Mouse (Mus musculus) MEL (cell line): ENCODE results near the gene Gli1. TPM values are rescaled to one million over a fixed set of nuclear protein-coding genes. Genes with fewer than 3 reads are reported as not detected.

ENCODE experiments used
- DNase-seq: peaks from one replicate; pipeline ENCODE4 v3.0.0; 2011; ENCODE audit warnings: low read depth, low spot score
- H3K27ac ChIP-seq: 2 replicates; pipeline ENCODE4 v1.5.1; 2012; ENCODE audit warnings: low read depth, mild to moderate bottlenecking, control low read depth, low read length, moderate library complexity; ENCODE audit not compliant: control insufficient read depth
- H3K27me3 ChIP-seq, 2 experiments: fragments of 150-350 bp in 1 of 2; sonication (generic) in 1 of 2; 2 replicates each; pipeline ENCODE4 v1.6.1; 2012; ENCODE audit warnings: low read length in 2 of 2, mild to moderate bottlenecking in 2 of 2, improper control_type of control experiment in 1 of 2, moderate library complexity in 1 of 2; ENCODE audit not compliant: insufficient read depth in 2 of 2, control insufficient read depth in 1 of 2
- H3K36me3 ChIP-seq, 2 experiments: 2 replicates each; pipeline ENCODE4 v1.6.1; 2012 to 2014; ENCODE audit warnings: low read length in 2 of 2, improper control_type of control experiment in 1 of 2, inconsistent platforms in 1 of 2, mild to moderate bottlenecking in 1 of 2; ENCODE audit not compliant: insufficient read depth in 2 of 2, control insufficient read depth in 1 of 2
- H3K4me1 ChIP-seq, 2 experiments: fragments of 150-350 bp in 1 of 2; sonication (generic) in 1 of 2; 2 replicates each; pipeline ENCODE4 v1.6.1; 2012; ENCODE audit warnings: low read length in 2 of 2, improper control_type of control experiment in 1 of 2, mild to moderate bottlenecking in 1 of 2; ENCODE audit not compliant: insufficient read depth in 2 of 2, control insufficient read depth in 1 of 2
- H3K4me3 ChIP-seq, 2 experiments: fragments of 150-350 bp in 1 of 2; sonication (generic) in 1 of 2; 2 replicates each; pipeline ENCODE4 v1.5.1; 2012; ENCODE audit warnings: low read depth in 2 of 2, low read length in 2 of 2, mild to moderate bottlenecking in 2 of 2, moderate library complexity in 2 of 2, control low read depth in 1 of 2, improper control_type of control experiment in 1 of 2; ENCODE audit not compliant: control insufficient read depth in 1 of 2, insufficient read depth in 1 of 2
- H3K79me2 ChIP-seq: 2 replicates; pipeline ENCODE4 v1.6.1; 2012; ENCODE audit warnings: mild to moderate bottlenecking, low read length, moderate library complexity; ENCODE audit not compliant: control insufficient read depth, poor library complexity, insufficient read depth
- H3K9ac ChIP-seq: 2 replicates; pipeline ENCODE4 v1.6.1; 2012; ENCODE audit warnings: low read depth, mild to moderate bottlenecking, control low read depth, low read length, moderate library complexity; ENCODE audit not compliant: control insufficient read depth, poor library complexity, severe bottlenecking
- H3K9me3 ChIP-seq: fragments of 150-350 bp; sonication (generic); replicated peaks from 2 replicates; pipeline ENCODE4 v1.6.1; 2012; ENCODE audit warnings: mild to moderate bottlenecking, low read length, improper control_type of control experiment, moderate library complexity; ENCODE audit not compliant: insufficient read depth
- E2F4 ChIP-seq: IDR thresholded peaks from 2 replicates; pipeline ENCODE4 v1.6.1; 2011; ENCODE audit warnings: low read depth, low read length, improper control_type of control experiment, borderline replicate concordance
- ETS1 ChIP-seq: IDR thresholded peaks from 2 replicates; pipeline ENCODE4 v1.6.1; 2012; ENCODE audit warnings: low read depth, mild to moderate bottlenecking, inconsistent platforms, low read length, improper control_type of control experiment, moderate library complexity
- GABPA ChIP-seq: IDR thresholded peaks from 2 replicates; pipeline ENCODE4 v1.6.1; 2012; ENCODE audit warnings: low read depth, mild to moderate bottlenecking, inconsistent platforms, low read length, improper control_type of control experiment, moderate library complexity
- JUND ChIP-seq: IDR thresholded peaks from 2 replicates; pipeline ENCODE4 v1.6.1; 2011; ENCODE audit warnings: low read depth, mild to moderate bottlenecking, improper control_type of control experiment, low read length
- KAT2A ChIP-seq: conservative IDR thresholded peaks from 2 replicates; pipeline ENCODE4 v1.6.1; 2012; ENCODE audit warnings: low read depth, low read length, improper control_type of control experiment, inconsistent platforms
- MAFK ChIP-seq: IDR thresholded peaks from 2 replicates; pipeline ENCODE4 v1.6.1; 2011; ENCODE audit warnings: low read depth, mild to moderate bottlenecking, low read length, improper control_type of control experiment, borderline replicate concordance
- MAZ ChIP-seq: IDR thresholded peaks from 2 replicates; pipeline ENCODE4 v1.6.1; 2012; ENCODE audit warnings: low read depth, mild to moderate bottlenecking, inconsistent platforms, low read length, improper control_type of control experiment
- MEF2A ChIP-seq: IDR thresholded peaks from 2 replicates; pipeline ENCODE4 v1.6.1; 2014; ENCODE audit warnings: low read depth, mild to moderate bottlenecking, inconsistent platforms, low read length, improper control_type of control experiment; ENCODE audit not compliant: poor library complexity, insufficient replicate concordance, severe bottlenecking; ENCODE audit errors: extremely low read depth
- MXI1 ChIP-seq: IDR thresholded peaks from 2 replicates; pipeline ENCODE4 v1.6.1; 2011; ENCODE audit warnings: mild to moderate bottlenecking, low read depth, low read length, improper control_type of control experiment
- MYC ChIP-seq: IDR thresholded peaks from 2 replicates; pipeline ENCODE4 v1.6.1; 2011; ENCODE audit warnings: low read depth, mild to moderate bottlenecking, low read length, improper control_type of control experiment, moderate library complexity
- NELFE ChIP-seq: IDR thresholded peaks from 2 replicates; pipeline ENCODE4 v1.6.1; 2011; ENCODE audit warnings: low read depth, low read length, improper control_type of control experiment
- NRF1 ChIP-seq: IDR thresholded peaks from 2 replicates; pipeline ENCODE4 v1.6.1; 2014; ENCODE audit warnings: low read depth, mild to moderate bottlenecking, inconsistent platforms, low read length, improper control_type of control experiment, moderate library complexity; ENCODE audit not compliant: poor library complexity, insufficient read depth, severe bottlenecking
- RAD21 ChIP-seq: IDR thresholded peaks from 2 replicates; pipeline ENCODE4 v1.6.1; 2011; ENCODE audit warnings: mild to moderate bottlenecking, low read depth, low read length, improper control_type of control experiment
- RCOR1 ChIP-seq: IDR thresholded peaks from 2 replicates; pipeline ENCODE4 v1.6.1; 2012; ENCODE audit warnings: low read depth, mild to moderate bottlenecking, inconsistent platforms, low read length, improper control_type of control experiment
- SMC3 ChIP-seq: IDR thresholded peaks from 2 replicates; pipeline ENCODE4 v1.6.1; 2011; ENCODE audit warnings: low read depth, low read length, improper control_type of control experiment
- TCF12 ChIP-seq: IDR thresholded peaks from 2 replicates; pipeline ENCODE4 v1.6.1; 2014; ENCODE audit warnings: low read depth, mild to moderate bottlenecking, inconsistent platforms, low read length, improper control_type of control experiment, moderate library complexity
- UBTF ChIP-seq: IDR thresholded peaks from 2 replicates; pipeline ENCODE4 v1.6.1; 2012; ENCODE audit warnings: low read depth, mild to moderate bottlenecking, inconsistent platforms, low read length, improper control_type of control experiment, moderate library complexity, borderline replicate concordance; ENCODE audit not compliant: insufficient read depth
- USF1 ChIP-seq: IDR thresholded peaks from 2 replicates; pipeline ENCODE4 v1.6.1; 2014; ENCODE audit warnings: low read depth, mild to moderate bottlenecking, inconsistent platforms, low read length, improper control_type of control experiment, moderate library complexity
- USF2 ChIP-seq, 2 experiments: IDR thresholded peaks; 2 replicates each; pipeline ENCODE4 v1.6.1; 2011 to 2012; ENCODE audit warnings: improper control_type of control experiment in 2 of 2, low read length in 2 of 2, borderline replicate concordance in 1 of 2, inconsistent platforms in 1 of 2, low read depth in 1 of 2, mild to moderate bottlenecking in 1 of 2; ENCODE audit not compliant: insufficient read depth in 1 of 2
- ZC3H11A ChIP-seq: IDR thresholded peaks from 2 replicates; pipeline ENCODE4 v1.6.1; 2012; ENCODE audit warnings: low read depth, mild to moderate bottlenecking, inconsistent platforms, low read length, improper control_type of control experiment
- ZKSCAN1 ChIP-seq: IDR thresholded peaks from 2 replicates; pipeline ENCODE4 v1.6.1; 2012; ENCODE audit warnings: low read depth, mild to moderate bottlenecking, inconsistent platforms, low read length, improper control_type of control experiment, moderate library complexity
- ZMIZ1 ChIP-seq: IDR thresholded peaks from 2 replicates; pipeline ENCODE4 v1.6.1; 2012; ENCODE audit warnings: low read depth, mild to moderate bottlenecking, inconsistent platforms, low read length, improper control_type of control experiment, moderate library complexity
- ZNF384 ChIP-seq: IDR thresholded peaks from 2 replicates; pipeline ENCODE4 v1.6.1; 2012; ENCODE audit warnings: low read depth, mild to moderate bottlenecking, inconsistent platforms, low read length, improper control_type of control experiment
- polyA plus RNA-seq, 2 experiments: library from polyadenylated mRNA; stranded (reverse) in 1 of 2; unstranded in 1 of 2; fragments of >175 nt in 1 of 2; fragments of >200 nt in 1 of 2; gene quantifications; 2 replicates each; pipeline versions ENCODE4 v1.2.1 to v1.2.4; 2012; ENCODE audit warnings: low replicate concordance in 2 of 2, low read depth in 1 of 2; ENCODE audit not compliant: insufficient read length in 2 of 2, insufficient read depth in 1 of 2, missing spikeins in 1 of 2
- total RNA-seq: library from RNA; depleted of rRNA; stranded (reverse); fragments of 300-350 nt; gene quantifications from 2 replicates; pipeline ENCODE4 v1.2.3, GENCODE M21; 2012

The Gli1 gene
- total and polyA plus RNA-seq, 3 experiments: 1.3 to 8.0 TPM; not detected in 1

- peaks cover 0 to 14% of the 10 kb centered on the region in 2 experiments; a peak in 2 of 4 replicates for H3K4me1 ChIP-seq
- H3K27ac ChIP-seq: no peak overlapping the region
- H3K36me3 ChIP-seq: no peaks in the 10 kb centered on the region
- H3K4me3 ChIP-seq: no peak overlapping the region
- H3K9me3 ChIP-seq: no peaks in the 10 kb centered on the region
- H3K9ac ChIP-seq: no peak overlapping the region
- peaks cover 0 to 1% of the 10 kb centered on the region in 2 experiments; a peak in 2 of 4 replicates for H3K27me3 ChIP-seq
- no peak for TF ChIP-seq ZMIZ1
- TF ChIP-seq USF1: no peak
- no peak for TF ChIP-seq KAT2A
- TF ChIP-seq MXI1: no peak
- no peak for TF ChIP-seq MAZ
- TF ChIP-seq RCOR1: no peak
- no peak for TF ChIP-seq ZC3H11A
- no peaks in the 10 kb centered on the region for H3K79me2 ChIP-seq
- no peak for DNase-seq
Observed at GRCm38 (mm10) chr10:127351719-127352118, 9.9 kb upstream of the Gli1 start.

GRCm38 (mm10) chr10:127351285-127351595 is 9.5 kb upstream of the Gli1 start:
- peaks cover 0 to 1% of the 10 kb centered on the region in 2 experiments; a peak in 2 of 4 replicates for H3K27me3 ChIP-seq
- peaks cover 0 to 14% of the 10 kb centered on the region in 2 experiments; a peak in 2 of 4 replicates for H3K4me1 ChIP-seq
- H3K9me3 ChIP-seq: no peaks in the 10 kb centered on the region
- TF ChIP-seq MEF2A: no peak
- H3K9ac ChIP-seq: no peak overlapping the region
- no peak overlapping the region for H3K27ac ChIP-seq
- no peaks in the 10 kb centered on the region for H3K36me3 ChIP-seq
- H3K4me3 ChIP-seq: no peak overlapping the region
- no peaks in the 10 kb centered on the region for H3K79me2 ChIP-seq
- DNase-seq: no peak

- Histone ChIP-seq H3K27me3 (peaks cover 0 to 1% of the 10 kb centered on the region in 2 experiments; a peak in 2 of 4 replicates), H3K79me2 (no peaks in the 10 kb centered on the region), H3K9ac (peak overlapping the region; percentile 55), H3K4me1 (peaks cover 0 to 14% of the 10 kb centered on the region in 2 experiments; a peak in 2 of 4 replicates), H3K4me3 (peak overlapping the region; percentile 46 to 67), H3K36me3 (no peaks in the 10 kb centered on the region), H3K27ac (no peak overlapping the region), H3K9me3 (no peaks in the 10 kb centered on the region)
- DNase-seq: peak; percentile 87
- TF ChIP-seq E2F4 (no peak), NELFE (peak; percentile 57), TCF12 (peak; percentile 22; the same call in 1 of the 2 replicates), ZNF384 (no peak), MAZ (peak; percentile 51; the same call in 1 of the 2 replicates), RAD21 (peak; percentile 58), KAT2A (no peak), MYC (peak; percentile 52; the same call in 1 of the 2 replicates), ZMIZ1 (0 out of 2 replicates have a peak, but pooled peaks have one; percentile 60), UBTF (no peak), ETS1 (no peak), MAFK (no peak), MXI1 (peak; percentile 63; the same call in 1 of the 2 replicates), SMC3 (peak; percentile 63), ZKSCAN1 (no peak), JUND (no peak), USF2 (IDR thresholded peaks at IDR 0.05; ENCODE audit: borderline replicate concordance in 1 of 2, insufficient read depth in 1 of 2, low read depth in 1 of 2, low read length in 2 of 2) (no peak), GABPA (no peak), NRF1 (no peak), ZC3H11A (peak; percentile 34; the same call in 1 of the 2 replicates)
Observed at GRCm38 (mm10) chr10:127350594-127351284, 9.0 kb upstream of the Gli1 start.
